Mouse (Mus musculus) C2C12 (cell line): ENCODE measurements around the gene Mmadhc. TPM values are rescaled to one million over a fixed set of nuclear protein-coding genes. Genes with fewer than 3 reads are reported as not detected.

ENCODE experiments used
- H3K27me3 ChIP-seq: one replicate; pipeline ENCODE4 v1.6.1; 2011; ENCODE audit not compliant: control insufficient read depth, insufficient read depth, insufficient read length
- H3K36me3 ChIP-seq: one replicate; pipeline ENCODE4 v1.6.1; 2011; ENCODE audit not compliant: control insufficient read depth, insufficient read depth
- H3K4me3 ChIP-seq: one replicate; pipeline ENCODE4 v1.5.1; 2011; ENCODE audit warnings: mild to moderate bottlenecking, control low read depth; ENCODE audit not compliant: poor library complexity, insufficient read depth, severe bottlenecking
- H3K79me2 ChIP-seq: one replicate; pipeline ENCODE4 v1.6.1; 2011; ENCODE audit not compliant: control insufficient read depth, insufficient read depth
- H3K79me3 ChIP-seq: one replicate; pipeline ENCODE4 v1.6.1; 2011; ENCODE audit warnings: low read depth, control low read depth
- H3ac ChIP-seq: one replicate; pipeline ENCODE3; 2011; ENCODE audit warnings: low read depth; ENCODE audit not compliant: control insufficient read depth, insufficient read length
- CEBPB ChIP-seq: IDR thresholded peaks from one replicate; pipeline ENCODE4 v1.6.1; 2011; ENCODE audit warnings: low read depth, mild to moderate bottlenecking, control low read depth, moderate library complexity
- CTCF ChIP-seq: IDR thresholded peaks from one replicate; pipeline ENCODE4 v1.5.1; 2011; ENCODE audit not compliant: control insufficient read depth, insufficient read depth, insufficient read length
- FOSL1 ChIP-seq: IDR thresholded peaks from one replicate; pipeline ENCODE4 v1.8.0; 2011; ENCODE audit warnings: mild to moderate bottlenecking, low read length; ENCODE audit not compliant: poor library complexity, insufficient read depth, severe bottlenecking
- MAX ChIP-seq: IDR thresholded peaks from one replicate; pipeline ENCODE4 v1.6.1; 2011; ENCODE audit warnings: mild to moderate bottlenecking, control low read depth
- MYOD1 ChIP-seq: IDR thresholded peaks from one replicate; pipeline ENCODE4 v1.6.1; 2011; ENCODE audit warnings: low read depth; ENCODE audit not compliant: control insufficient read depth, insufficient read length
- MYOG ChIP-seq: IDR thresholded peaks from one replicate; pipeline ENCODE4 v1.6.1; 2011; ENCODE audit not compliant: control insufficient read depth, insufficient read length; ENCODE audit errors: extremely low read depth
- USF1 ChIP-seq: IDR thresholded peaks from one replicate; pipeline ENCODE4 v1.6.1; 2011; ENCODE audit warnings: low read depth, mild to moderate bottlenecking, control low read depth, moderate library complexity
- polyA plus RNA-seq: library from polyadenylated mRNA; unstranded; fragments of >200 nt; fragmentation: generic; extraction: Trizol; gene quantifications from one replicate; pipeline ENCODE4 v1.2.1, GENCODE M21; 2012; ENCODE audit warnings: missing spikeins

Gene Mmadhc
- polyA plus RNA-seq, 1 experiment, result 98.7 TPM

- peaks cover 49% of the 10 kb centered on the region for H3K36me3 ChIP-seq
- no peak for TF ChIP-seq USF1
- no peak for TF ChIP-seq MAX
- TF ChIP-seq MYOG, result no peak
- no peak for TF ChIP-seq FOSL1
- TF ChIP-seq CTCF, result no peak
- no peak for TF ChIP-seq MYOD1
- TF ChIP-seq CEBPB, result no peak
- no peaks in the 10 kb centered on the region for H3K79me3 ChIP-seq
- no peak overlapping the region for H3K4me3 ChIP-seq
- H3K27me3 ChIP-seq, result no peaks in the 10 kb centered on the region
- H3ac ChIP-seq, result no peak overlapping the region
- H3K79me2 ChIP-seq, result no peaks in the 10 kb centered on the region
These were observed 19.9 kb downstream of the Mmadhc start for GRCm38 (mm10) chr2:50276715-50277114.

- Histone ChIP-seq H3ac (no peak overlapping the region), H3K27me3 (no peaks in the 10 kb centered on the region), H3K36me3 (peaks cover 16% of the 10 kb centered on the region), H3K79me3 (no peaks in the 10 kb centered on the region), H3K4me3 (no peak overlapping the region), H3K79me2 (no peaks in the 10 kb centered on the region)
- TF ChIP-seq MYOD1, result no peak
These were observed 23.2 kb downstream of the Mmadhc start for GRCm38 (mm10) chr2:50273415-50273814.

- no peak overlapping the region for H3K4me3 ChIP-seq
- no peaks in the 10 kb centered on the region for H3K79me2 ChIP-seq
- no peak for TF ChIP-seq CTCF
- no peak for TF ChIP-seq MAX
- no peak for TF ChIP-seq FOSL1
- no peak for TF ChIP-seq CEBPB
- TF ChIP-seq MYOD1, result no peak
- TF ChIP-seq MYOG, result no peak
- TF ChIP-seq USF1, result no peak
- H3K79me3 ChIP-seq, result no peaks in the 10 kb centered on the region
- H3K36me3 ChIP-seq, result peaks cover 4% of the 10 kb centered on the region
- H3ac ChIP-seq, result no peak overlapping the region
- H3K27me3 ChIP-seq, result no peaks in the 10 kb centered on the region
These were observed 24.4 kb downstream of the Mmadhc start for GRCm38 (mm10) chr2:50272165-50272564.

GRCm38 (mm10) chr2:50268514-50268913 lies 28.1 kb downstream of the Mmadhc start:
- TF ChIP-seq MAX (no peak), CTCF (no peak), MYOG (no peak), FOSL1 (no peak), USF1 (no peak), CEBPB (no peak), MYOD1 (no peak)
- Histone ChIP-seq H3K4me3 (no peak overlapping the region), H3K27me3 (no peaks in the 10 kb centered on the region), H3K79me2 (peaks cover 5% of the 10 kb centered on the region), H3K36me3 (no peaks in the 10 kb centered on the region), H3K79me3 (no peaks in the 10 kb centered on the region), H3ac (no peak overlapping the region)

- Histone ChIP-seq H3K79me3 (no peaks in the 10 kb centered on the region), H3K4me3 (no peak overlapping the region), H3K79me2 (peaks cover 5% of the 10 kb centered on the region), H3K36me3 (no peaks in the 10 kb centered on the region), H3K27me3 (no peaks in the 10 kb centered on the region), H3ac (no peak overlapping the region)
- TF ChIP-seq MYOD1 (no peak), USF1 (no peak), CEBPB (no peak), MYOG (no peak), FOSL1 (no peak), MAX (no peak)
These were observed 29.6 kb downstream of the Mmadhc start for GRCm38 (mm10) chr2:50267046-50267445.

- TF ChIP-seq FOSL1 (peak; percentile 52), MYOG (no peak)
- no peak overlapping the region for H3ac ChIP-seq
These were observed 31.3 kb downstream of the Mmadhc start for GRCm38 (mm10) chr2:50265215-50265785.

More at GRCm38 (mm10) chr2:50265215-50265785, 31.3 kb downstream of the Mmadhc start:
- Histone ChIP-seq H3K27me3 (no peaks in the 10 kb centered on the region), H3K79me2 (peaks cover 5% of the 10 kb centered on the region), H3K79me3 (no peaks in the 10 kb centered on the region), H3K4me3 (no peak overlapping the region), H3K36me3 (no peaks in the 10 kb centered on the region)
